Mouse (Mus musculus): ENCODE measurements around the gene Mindy3.

- TF ChIP-seq CTCF (IDR thresholded peaks at IDR 0.05; ENCODE audit: extremely low read depth, insufficient read depth, insufficient read length, insufficient replicate concordance) (no peak), POLR2A (IDR thresholded peaks at IDR 0.05; ENCODE audit: low read depth, low read length) (no peak)
Observed at GRCm38 (mm10) chr2:12328355-12329067, 90.8 kb downstream of the Mindy3 start.

Measured in spleen, adult 2 months (tissue).